1 mouse cellular context compared by ENCODE assay signal in the genomic region with DNA sequence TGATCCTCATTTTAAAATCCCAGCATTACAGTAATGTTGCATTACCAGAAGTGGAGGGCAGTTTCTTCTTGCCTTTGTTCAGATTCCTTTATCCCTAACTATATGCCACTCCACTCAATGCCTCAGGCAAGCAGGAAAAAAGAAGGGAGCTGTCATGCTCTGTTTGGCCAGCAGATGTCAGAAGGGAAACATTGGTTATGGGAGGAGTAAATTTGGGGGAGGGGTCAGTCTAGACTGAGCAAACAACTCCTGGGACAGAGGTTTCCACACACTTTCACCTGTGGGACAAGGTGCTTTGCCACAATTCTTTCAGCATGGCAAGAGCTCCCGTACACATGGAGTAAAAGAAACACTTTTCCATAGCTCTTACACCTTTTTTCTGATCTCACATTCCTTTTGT.
TF ChIP-seq lines count a peak whose summit lies in the region.

No protein-coding gene starts in this region.

TF ChIP-seq in MEL, 35 proteins besides CTCF, POLR2A, EP300 and RAD21 (continued from another document):
- TF ChIP-seq TBP (IDR thresholded peaks at IDR 0.05; ENCODE audit: low read depth, low read length) = no peak
- no peak for TF ChIP-seq TCF12 (IDR thresholded peaks at IDR 0.05; ENCODE audit: low read depth, low read length)
TF ChIP-seq in MEL: peak in this region for 1.
